Mouse (Mus musculus) midbrain, embryonic 13.5 days (tissue): ENCODE measurements at regions not wholly inside any gene's neighbourhood (a gene's known extent, or its start where the extent isn't known, plus 50 kb on each side); places are given as distances from the start of the nearest gene placed in this dataset.

ENCODE experiments used
- ATAC-seq: fragments of 200-750 bp; cut with Nextera tagmentation; 2 replicates; pipeline ENCODE4 v1.8.0; 2017; ENCODE audit warnings: mild to moderate bottlenecking, moderate TSS enrichment, moderate library complexity
- H3K27ac ChIP-seq: fragments of 300-500 bp; sonication (generic); 2 replicates; pipeline ENCODE4 v1.5.1; 2015; ENCODE audit warnings: inconsistent platforms, mild to moderate bottlenecking, moderate library complexity
- H3K27me3 ChIP-seq: fragments of 300-500 bp; sonication (generic); 2 replicates; pipeline ENCODE4 v1.6.1; 2015; ENCODE audit warnings: mild to moderate bottlenecking, inconsistent platforms
- H3K36me3 ChIP-seq: fragments of 300-500 bp; sonication (generic); 2 replicates; pipeline ENCODE4 v1.6.1; 2015; ENCODE audit warnings: mild to moderate bottlenecking, inconsistent platforms
- H3K4me1 ChIP-seq: fragments of 300-500 bp; sonication (generic); replicated peaks from 2 replicates; pipeline ENCODE4 v1.6.1; 2015; ENCODE audit warnings: inconsistent platforms
- H3K4me2 ChIP-seq: fragments of 300-500 bp; sonication (generic); replicated peaks from 2 replicates; pipeline ENCODE4 v1.6.1; 2015; ENCODE audit warnings: moderate library complexity, mild to moderate bottlenecking, inconsistent platforms
- H3K4me3 ChIP-seq: fragments of 300-500 bp; sonication (generic); replicated peaks from 2 replicates; pipeline ENCODE4 v1.5.1; 2015; ENCODE audit warnings: mild to moderate bottlenecking, inconsistent platforms
- H3K9ac ChIP-seq: fragments of 300-500 bp; sonication (generic); replicated peaks from 2 replicates; pipeline ENCODE4 v1.6.1; 2015; ENCODE audit warnings: mild to moderate bottlenecking, inconsistent platforms
- H3K9me3 ChIP-seq: fragments of 300-500 bp; sonication (generic); 2 replicates; pipeline ENCODE4 v1.6.1; 2016; ENCODE audit warnings: mild to moderate bottlenecking, inconsistent platforms
- WGBS: fragments of 180-500 bp; shearing (Covaris S2); methylation state at CpG from one replicate; pipeline ENCODE4 v1.1.7; 2015; 5-methylcytosine and 5-hydroxymethylcytosine counted together

DNA sequence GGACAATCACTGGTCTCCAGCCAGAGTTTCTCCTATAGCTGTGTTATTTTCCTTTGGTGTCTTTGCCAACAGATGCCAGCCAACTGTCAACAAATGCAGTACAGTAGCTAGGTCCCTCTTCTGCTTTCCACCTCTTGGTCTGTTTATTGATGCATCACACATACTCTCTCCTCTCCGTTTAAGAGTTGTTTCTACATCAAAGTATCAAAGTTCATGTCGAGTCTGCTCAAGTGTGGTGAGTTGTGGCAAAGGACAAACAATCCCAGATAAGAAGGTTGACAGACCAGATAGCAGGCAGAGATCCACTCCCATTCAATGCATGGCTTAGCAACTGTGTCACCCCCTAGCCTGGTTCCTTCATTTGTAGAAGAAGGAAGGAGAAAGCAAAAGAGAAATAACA is 123.6 kb downstream of the Chic2 start:
- no peak overlapping the region for H3K27ac ChIP-seq
- H3K4me2 ChIP-seq = no peak overlapping the region
- no peak for ATAC-seq
- no peaks in the 10 kb centered on the region for H3K9me3 ChIP-seq
- no peaks in the 10 kb centered on the region for H3K4me1 ChIP-seq
- no peaks in the 10 kb centered on the region for H3K36me3 ChIP-seq
- no peak overlapping the region for H3K9ac ChIP-seq
- no peak overlapping the region for H3K4me3 ChIP-seq
- H3K27me3 ChIP-seq = no peaks in the 10 kb centered on the region
- WGBS = 50% methylated on average over 2 of the region's 2 CpGs

DNA sequence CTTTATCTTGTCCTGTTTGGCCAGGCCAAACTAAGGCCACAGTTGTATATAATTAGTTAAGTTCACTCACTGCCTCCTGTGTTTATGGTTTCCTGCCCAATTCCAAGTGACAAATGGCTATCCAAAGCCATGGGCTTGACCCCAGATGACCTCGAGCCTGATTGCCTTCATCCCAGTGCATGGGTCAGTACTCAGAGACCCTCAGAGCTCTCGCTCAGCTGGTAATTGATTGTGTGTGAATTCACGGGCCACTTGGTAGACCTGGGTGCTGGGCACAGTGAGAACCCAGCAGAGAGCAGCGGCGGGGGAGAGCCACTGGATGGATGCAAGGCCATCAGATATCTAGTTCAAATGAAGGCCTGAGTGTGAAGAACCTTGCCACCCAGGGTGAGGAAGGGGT is 124.1 kb downstream of the Chic2 start:
- Histone ChIP-seq H3K9ac (no peak overlapping the region), H3K9me3 (no peaks in the 10 kb centered on the region), H3K27me3 (no peaks in the 10 kb centered on the region), H3K4me3 (no peak overlapping the region), H3K36me3 (no peaks in the 10 kb centered on the region), H3K4me1 (no peaks in the 10 kb centered on the region), H3K27ac (no peak overlapping the region), H3K4me2 (no peak overlapping the region)
- ATAC-seq = no peak
- WGBS = 59% methylated on average over 5 of the region's 5 CpGs

DNA sequence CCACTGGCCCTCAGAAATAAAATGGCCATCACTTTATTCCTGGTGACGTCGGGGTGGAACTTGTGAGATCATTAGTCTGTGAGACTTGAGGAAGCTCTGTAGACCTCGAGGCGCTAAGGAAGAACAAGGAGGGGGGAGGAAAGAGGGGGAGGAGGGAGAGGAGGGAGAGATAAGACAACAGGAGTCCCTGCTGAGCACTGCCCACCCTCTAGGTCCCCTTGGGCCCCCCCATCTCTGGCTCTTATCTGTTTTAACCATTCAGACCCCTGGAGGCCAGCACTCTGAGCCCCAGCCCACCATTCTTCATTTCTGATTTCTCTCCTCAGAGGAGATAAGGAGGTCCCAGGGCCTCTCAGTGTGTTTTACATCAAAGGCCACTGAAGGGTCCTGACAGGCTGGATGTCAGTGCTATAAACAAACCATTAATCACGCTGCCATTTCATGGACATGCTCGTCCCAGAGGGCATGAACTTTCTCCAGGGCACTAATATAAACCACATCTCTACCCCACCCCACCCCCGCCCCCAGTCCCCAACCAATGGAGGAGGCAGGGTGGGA is 139.0 kb downstream of the Chic2 start:
- no peak for ATAC-seq
- Histone ChIP-seq H3K36me3 (no peaks in the 10 kb centered on the region), H3K4me2 (no peak overlapping the region), H3K27me3 (no peaks in the 10 kb centered on the region), H3K9ac (no peak overlapping the region), H3K27ac (no peak overlapping the region), H3K4me3 (no peak overlapping the region), H3K4me1 (no peaks in the 10 kb centered on the region), H3K9me3 (no peaks in the 10 kb centered on the region)
- 69% methylated on average over 7 of the region's 7 CpGs for WGBS

DNA sequence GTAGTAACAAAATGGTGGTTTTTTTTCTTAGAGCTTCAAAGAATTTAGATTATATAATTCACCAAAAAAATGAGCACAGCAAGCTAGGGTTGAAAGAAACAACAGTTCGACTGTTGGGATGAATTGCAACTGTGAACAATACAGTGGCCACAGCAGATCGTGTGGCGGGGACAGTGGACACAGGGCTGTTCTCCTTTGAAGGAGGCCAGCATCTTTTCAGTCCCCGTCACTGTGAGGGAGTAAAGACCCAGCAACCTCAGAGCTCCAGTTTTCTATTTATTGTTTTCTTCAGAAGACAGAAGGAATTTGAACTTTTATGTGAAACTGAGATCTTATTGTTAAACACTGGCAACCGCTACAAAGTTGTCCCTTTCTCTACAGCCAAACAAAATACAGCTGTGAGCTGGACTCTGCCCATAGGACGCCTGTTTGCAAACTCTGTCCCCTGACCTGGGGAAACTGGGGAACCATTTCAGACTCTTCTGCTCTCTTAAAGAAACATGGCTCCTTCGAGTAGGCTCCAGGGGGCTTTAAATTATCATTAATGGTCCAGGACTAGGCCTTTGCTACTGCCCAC is 139.6 kb downstream of the Chic2 start:
- no peak overlapping the region for H3K9ac ChIP-seq
- no peak overlapping the region for H3K4me3 ChIP-seq
- WGBS = 72% methylated on average over 7 of the region's 7 CpGs
- H3K27me3 ChIP-seq = no peaks in the 10 kb centered on the region
- H3K27ac ChIP-seq = no peak overlapping the region
- H3K36me3 ChIP-seq = no peaks in the 10 kb centered on the region
- H3K9me3 ChIP-seq = no peaks in the 10 kb centered on the region
- no peak overlapping the region for H3K4me2 ChIP-seq
- no peaks in the 10 kb centered on the region for H3K4me1 ChIP-seq
- ATAC-seq = no peak

DNA sequence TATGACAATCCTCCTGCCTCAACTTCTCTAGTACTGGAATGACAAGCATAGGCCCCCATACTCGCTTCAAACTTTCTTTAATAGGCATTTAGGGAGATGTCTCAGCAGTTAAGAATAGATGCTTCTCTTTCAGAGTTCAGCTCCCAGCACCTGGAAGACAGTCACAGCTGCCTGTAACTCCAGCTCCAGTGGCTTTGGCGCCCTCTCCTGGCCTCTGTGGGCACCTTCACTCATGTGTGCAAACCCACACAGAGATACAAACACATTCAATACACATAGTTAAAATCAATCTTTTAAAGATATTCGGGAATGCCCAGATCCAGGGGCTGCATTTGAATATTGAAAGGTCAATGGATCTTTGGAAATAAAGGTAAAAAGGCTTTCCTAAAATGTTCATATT is 140.2 kb downstream of the Chic2 start:
- Histone ChIP-seq H3K9me3 (no peaks in the 10 kb centered on the region), H3K9ac (no peak overlapping the region), H3K27me3 (no peaks in the 10 kb centered on the region), H3K27ac (no peak overlapping the region), H3K4me1 (no peaks in the 10 kb centered on the region), H3K4me3 (no peak overlapping the region), H3K4me2 (no peak overlapping the region), H3K36me3 (no peaks in the 10 kb centered on the region)
- 73% methylated on average over 3 of the region's 3 CpGs for WGBS
- no peak for ATAC-seq

DNA sequence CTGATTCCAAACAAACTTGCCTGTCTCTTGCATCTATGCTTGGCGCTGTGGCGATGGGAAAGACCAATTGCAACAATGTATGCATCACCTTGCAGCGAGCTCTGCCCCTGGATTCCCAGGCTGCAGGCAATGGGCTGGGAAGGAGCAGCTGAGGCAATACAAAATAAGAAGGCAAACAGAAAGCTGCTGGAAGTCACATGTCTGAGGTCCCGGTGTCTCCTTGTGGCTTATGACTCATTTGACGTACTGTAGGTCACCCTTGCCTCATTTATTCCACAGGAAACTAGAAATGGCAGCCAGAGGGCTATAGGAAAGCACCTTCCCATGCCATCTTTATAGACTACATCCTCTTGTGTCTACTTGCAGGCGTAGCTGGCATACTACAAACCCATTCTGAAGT is 140.9 kb downstream of the Chic2 start:
- Histone ChIP-seq H3K4me3 (no peak overlapping the region), H3K9me3 (no peaks in the 10 kb centered on the region), H3K4me1 (no peaks in the 10 kb centered on the region), H3K4me2 (no peak overlapping the region), H3K27me3 (no peaks in the 10 kb centered on the region), H3K36me3 (no peaks in the 10 kb centered on the region), H3K27ac (no peak overlapping the region), H3K9ac (no peak overlapping the region)
- ATAC-seq = no peak
- WGBS = 87% methylated on average over 6 of the region's 6 CpGs

DNA sequence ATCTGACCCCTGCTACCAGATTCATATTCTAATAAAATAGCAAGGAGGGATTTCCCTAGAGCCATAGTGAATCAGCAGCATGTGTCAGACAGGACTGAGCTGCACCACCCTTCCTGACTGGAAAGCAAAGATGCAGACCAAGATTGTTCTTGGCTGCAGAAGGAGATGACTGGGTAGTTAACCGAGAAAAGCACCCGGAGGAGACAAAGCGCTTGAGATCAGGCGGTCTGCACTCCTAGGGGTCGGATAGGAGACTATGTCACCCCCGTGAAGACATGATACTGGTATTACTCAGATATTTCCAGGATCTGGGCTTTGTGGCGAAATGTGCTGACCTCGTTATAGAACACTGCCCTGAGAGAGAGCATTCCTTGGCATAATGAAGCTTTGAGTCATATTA is 147.4 kb downstream of the Chic2 start:
- H3K27me3 ChIP-seq = no peaks in the 10 kb centered on the region
- H3K4me2 ChIP-seq = no peak overlapping the region
- H3K4me3 ChIP-seq = no peak overlapping the region
- no peak for ATAC-seq
- WGBS = 91% methylated on average over 8 of the region's 8 CpGs
- no peaks in the 10 kb centered on the region for H3K36me3 ChIP-seq
- H3K27ac ChIP-seq = no peak overlapping the region
- H3K9ac ChIP-seq = no peak overlapping the region
- H3K9me3 ChIP-seq = no peaks in the 10 kb centered on the region
- no peaks in the 10 kb centered on the region for H3K4me1 ChIP-seq

DNA sequence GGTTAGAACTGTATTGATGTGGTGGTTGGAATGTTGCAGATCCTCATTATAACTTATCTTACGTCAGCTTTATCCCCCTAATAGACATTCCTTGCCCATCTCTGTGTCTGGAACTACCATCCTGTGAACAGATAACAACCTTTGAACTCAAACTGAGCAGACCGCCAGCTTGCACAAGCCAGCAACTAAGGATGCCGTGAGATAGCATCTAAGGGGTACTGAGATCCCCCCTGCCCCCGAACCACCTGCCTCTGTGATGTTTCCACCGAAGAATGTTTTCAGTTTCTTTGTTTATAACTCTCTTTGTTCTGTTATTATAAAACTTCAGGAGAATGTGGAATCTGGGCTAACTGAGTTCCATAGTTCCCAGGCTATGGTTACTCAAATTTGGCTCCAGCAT is 151.3 kb downstream of the Chic2 start:
- no peaks in the 10 kb centered on the region for H3K36me3 ChIP-seq
- no peak overlapping the region for H3K4me2 ChIP-seq
- no peaks in the 10 kb centered on the region for H3K9me3 ChIP-seq
- no peaks in the 10 kb centered on the region for H3K4me1 ChIP-seq
- no peak overlapping the region for H3K4me3 ChIP-seq
- 80% methylated on average over 5 of the region's 5 CpGs for WGBS
- no peak overlapping the region for H3K9ac ChIP-seq
- H3K27ac ChIP-seq = no peak overlapping the region
- no peaks in the 10 kb centered on the region for H3K27me3 ChIP-seq
- ATAC-seq = no peak

DNA sequence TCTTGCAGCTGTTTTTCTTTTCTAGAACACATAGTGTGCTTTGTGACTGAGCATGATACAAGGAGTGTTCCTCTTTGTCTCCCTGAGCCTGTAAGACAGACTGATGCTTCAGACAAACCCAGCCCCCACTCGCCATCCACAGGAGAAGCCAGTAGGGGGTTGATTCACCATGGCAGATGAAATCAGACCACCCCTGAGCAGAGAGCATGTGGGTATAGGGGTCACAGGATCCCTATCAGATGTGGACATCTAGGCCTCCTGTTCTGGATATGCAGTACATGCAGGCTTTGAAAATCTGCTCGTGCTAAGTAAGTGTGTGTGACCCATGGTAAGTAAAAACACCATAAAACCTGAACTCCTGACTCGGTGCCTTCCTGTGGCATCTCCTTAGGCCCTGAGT is 153.0 kb downstream of the Chic2 start:
- Histone ChIP-seq H3K9me3 (no peaks in the 10 kb centered on the region), H3K27ac (no peak overlapping the region), H3K4me2 (no peak overlapping the region), H3K27me3 (no peaks in the 10 kb centered on the region), H3K9ac (no peak overlapping the region), H3K36me3 (no peaks in the 10 kb centered on the region), H3K4me1 (no peaks in the 10 kb centered on the region), H3K4me3 (no peak overlapping the region)
- 27% methylated on average over 3 of the region's 3 CpGs for WGBS
- no peak for ATAC-seq

DNA sequence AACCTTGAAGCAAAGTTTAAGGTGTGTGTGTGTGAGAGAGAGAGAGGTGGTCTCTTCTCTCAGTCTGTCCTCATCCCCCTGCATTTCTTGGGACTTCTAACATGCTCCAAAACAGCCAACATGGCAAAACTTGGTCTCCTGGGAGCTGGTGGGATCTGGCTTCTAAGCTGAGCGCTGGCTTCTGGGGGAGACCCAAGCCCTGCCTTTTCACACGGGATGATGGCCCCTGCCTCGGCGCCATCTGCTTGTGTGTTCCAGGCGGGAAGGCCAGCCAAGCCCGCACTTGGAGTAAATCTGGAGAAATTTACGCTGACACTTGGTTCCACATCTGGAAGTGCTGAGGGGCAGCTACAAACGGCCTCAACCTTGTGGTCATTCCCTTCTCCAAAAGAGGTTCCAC is 155.6 kb downstream of the Chic2 start:
- H3K36me3 ChIP-seq = no peaks in the 10 kb centered on the region
- H3K27ac ChIP-seq = no peak overlapping the region
- ATAC-seq = no peak
- H3K9ac ChIP-seq = no peak overlapping the region
- H3K27me3 ChIP-seq = no peaks in the 10 kb centered on the region
- H3K4me1 ChIP-seq = no peaks in the 10 kb centered on the region
- H3K9me3 ChIP-seq = 0 out of 2 replicates have a peak, but pooled peaks cover 4% of the 10 kb centered on the region
- no peak overlapping the region for H3K4me3 ChIP-seq
- no peak overlapping the region for H3K4me2 ChIP-seq
- WGBS = 82% methylated on average over 8 of the region's 8 CpGs

DNA sequence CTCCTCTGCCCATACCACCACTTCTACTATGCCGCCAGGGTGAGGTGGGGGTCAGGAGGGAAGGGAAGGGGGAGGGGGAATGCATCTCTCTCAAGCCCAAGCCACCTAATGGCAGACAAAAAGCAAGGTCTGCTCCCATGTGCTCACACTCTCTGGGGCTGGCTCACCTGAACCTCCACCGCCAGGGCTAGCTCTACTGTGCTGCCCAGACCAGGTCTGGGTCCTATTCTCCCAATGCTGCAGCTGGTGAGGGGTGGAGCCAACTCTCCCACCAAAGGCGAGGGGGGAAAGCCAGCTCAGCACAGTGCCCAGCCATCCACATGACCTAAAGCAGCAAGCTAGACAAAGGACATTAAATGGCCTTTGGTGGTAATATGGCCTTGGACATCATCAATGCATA is 158.6 kb downstream of the Chic2 start:
- Histone ChIP-seq H3K4me2 (no peak overlapping the region), H3K27ac (no peak overlapping the region), H3K4me3 (no peak overlapping the region), H3K9ac (no peak overlapping the region), H3K9me3 (0 out of 2 replicates have a peak, but pooled peaks cover 4% of the 10 kb centered on the region), H3K36me3 (no peaks in the 10 kb centered on the region), H3K27me3 (peaks cover 4% of the 10 kb centered on the region; the same call in 1 of the 2 replicates), H3K4me1 (no peaks in the 10 kb centered on the region)
- WGBS = 87% methylated on average over 3 of the region's 3 CpGs
- ATAC-seq = no peak

DNA sequence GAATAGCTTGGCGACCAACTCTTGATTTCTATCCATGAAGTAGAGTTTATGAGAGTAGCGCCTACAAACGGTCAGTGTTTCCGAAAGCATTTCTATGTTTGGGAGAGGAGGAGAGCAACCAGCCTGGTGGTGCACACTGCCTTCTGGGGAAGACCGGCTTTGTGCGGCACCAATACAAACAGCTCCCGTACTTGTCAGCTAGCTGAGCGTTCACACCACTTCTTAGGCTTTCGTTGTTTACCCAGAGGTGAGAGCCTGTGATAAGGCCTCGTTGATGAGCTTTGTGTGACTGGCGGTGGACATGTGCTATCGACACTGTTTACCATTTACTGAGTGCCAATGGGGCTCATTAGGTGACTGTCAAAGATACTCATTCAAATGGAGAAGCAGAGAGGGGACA is 162.0 kb downstream of the Chic2 start:
- ATAC-seq = no peak
- H3K4me2 ChIP-seq = no peak overlapping the region
- H3K4me3 ChIP-seq = no peak overlapping the region
- peaks cover 11% of the 10 kb centered on the region for H3K4me1 ChIP-seq
- 0 out of 2 replicates have a peak, but pooled peaks cover 4% of the 10 kb centered on the region for H3K9me3 ChIP-seq
- no peak overlapping the region for H3K27ac ChIP-seq
- no peaks in the 10 kb centered on the region for H3K36me3 ChIP-seq
- H3K9ac ChIP-seq = no peak overlapping the region
- WGBS = 89% methylated on average over 12 of the region's 12 CpGs
- peaks cover 20% of the 10 kb centered on the region for H3K27me3 ChIP-seq

DNA sequence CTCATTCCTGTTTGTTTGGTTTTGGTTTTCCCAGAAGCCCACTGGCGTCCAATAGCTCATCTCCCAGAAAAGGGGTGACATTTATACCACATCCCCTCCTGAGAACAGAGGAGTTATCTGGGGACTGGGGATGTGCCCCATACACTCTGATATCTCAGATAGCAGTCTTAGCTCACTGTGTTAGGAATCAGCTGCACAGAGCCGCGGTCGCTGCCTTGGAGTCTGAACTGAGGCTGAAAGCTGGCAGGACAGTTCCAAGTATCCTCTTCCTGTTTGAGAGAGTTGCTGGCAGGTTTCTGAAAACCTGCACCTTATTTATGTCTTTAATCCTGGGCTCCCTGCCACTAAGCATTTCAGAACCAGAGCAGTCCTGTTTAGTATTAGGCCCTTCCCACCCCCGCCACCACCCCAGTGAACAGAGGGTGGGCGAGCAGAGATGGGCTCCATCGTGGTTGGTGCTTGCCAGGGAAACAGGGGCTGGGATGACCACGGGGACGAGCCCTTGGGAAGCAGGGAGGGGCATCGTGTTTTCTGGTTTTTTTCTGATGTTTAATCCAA is 163.8 kb downstream of the Chic2 start:
- Histone ChIP-seq H3K9ac (no peak overlapping the region), H3K4me2 (no peak overlapping the region), H3K36me3 (no peaks in the 10 kb centered on the region), H3K4me3 (no peak overlapping the region), H3K4me1 (peaks cover 13% of the 10 kb centered on the region), H3K9me3 (0 out of 2 replicates have a peak, but pooled peaks cover 4% of the 10 kb centered on the region), H3K27ac (no peak overlapping the region), H3K27me3 (peaks cover 26% of the 10 kb centered on the region)
- no peak for ATAC-seq
- 66% methylated on average over 10 of the region's 10 CpGs for WGBS
